Mouse (Mus musculus): Measurements from ENCODE around the gene Olfr1312.
"Not testable (repeated sequence)": the region's sequence is repeated elsewhere in the genome, so short reads cannot be mapped to it uniquely, and the experiment has no call there.

Olfr1312 gene

DNA sequence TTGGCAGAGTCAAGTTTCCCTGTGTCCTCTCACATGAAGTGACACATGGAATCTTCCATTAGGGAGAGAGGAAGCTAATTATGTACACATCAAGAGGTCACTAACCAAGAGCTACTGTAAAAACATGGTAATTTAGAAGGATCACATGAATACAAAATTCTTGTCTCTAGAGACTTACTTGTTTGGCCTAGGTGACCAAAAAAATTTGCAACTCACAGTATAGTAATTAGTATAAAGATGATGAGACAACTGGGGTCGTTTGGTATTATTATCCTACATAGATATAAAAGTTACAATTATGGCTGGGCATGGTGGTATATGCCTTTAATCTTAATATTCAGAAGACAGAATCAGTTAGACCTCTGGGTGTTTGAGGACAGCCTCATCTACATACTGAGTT, at the start of gene Olfr1312:
Olfr1312 (minus strand) TSS at position 101 of the 400 bp plus-strand sequence.
- DNase-seq (ENCODE audit: inconsistent age in 2 of 2, low spot score in 1 of 2) = no peak

DNA sequence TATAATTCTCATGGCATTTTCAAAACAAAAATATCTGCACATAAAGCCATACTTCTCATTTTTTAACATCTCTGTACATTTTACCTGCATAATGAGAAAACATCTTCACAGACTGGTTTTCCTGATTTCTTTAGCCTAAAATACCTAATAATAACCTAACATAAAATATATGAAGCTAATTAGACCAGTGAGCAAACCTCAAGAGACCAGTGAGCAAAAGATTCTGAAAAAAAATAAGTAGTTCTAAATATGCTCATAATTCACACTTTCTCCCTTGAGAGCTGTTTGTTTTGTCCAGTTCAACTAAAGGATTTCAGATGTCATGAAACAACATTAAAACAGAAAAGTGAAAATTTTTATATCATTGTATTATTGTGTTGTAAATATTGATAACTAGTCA, 46.6 kb upstream of the Olfr1312 start, which contains the start of gene Olfr1314:
Olfr1314 (minus strand) TSS at position 101 of the 400 bp plus-strand sequence.
- DNase-seq (ENCODE audit: inconsistent age in 2 of 2, low spot score in 1 of 2) = no peak

DNA sequence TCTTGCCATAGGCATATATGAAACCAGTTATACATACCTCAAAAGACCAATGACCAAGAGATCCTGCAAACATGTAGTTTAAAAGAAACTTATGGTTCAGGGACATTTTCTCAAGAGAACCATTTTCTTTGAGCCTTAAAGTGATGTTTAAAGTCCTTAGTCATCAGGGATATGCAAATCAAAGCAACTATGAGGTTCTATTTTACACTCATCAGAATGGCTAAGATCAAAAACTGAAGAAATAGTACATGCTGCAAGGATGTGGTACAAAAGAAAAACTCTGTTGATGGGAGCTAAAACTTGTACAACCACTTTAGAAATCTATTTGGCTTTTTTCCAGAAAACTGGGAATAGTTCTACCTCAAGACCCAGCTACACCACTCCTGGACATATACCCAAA, 27.7 kb upstream of the Olfr1312 start, which contains the start of gene Olfr1313:
Olfr1313 (minus strand) TSS at position 101 of the 400 bp plus-strand sequence.
- no peak for DNase-seq (ENCODE audit: inconsistent age in 2 of 2, low spot score in 1 of 2)

DNA sequence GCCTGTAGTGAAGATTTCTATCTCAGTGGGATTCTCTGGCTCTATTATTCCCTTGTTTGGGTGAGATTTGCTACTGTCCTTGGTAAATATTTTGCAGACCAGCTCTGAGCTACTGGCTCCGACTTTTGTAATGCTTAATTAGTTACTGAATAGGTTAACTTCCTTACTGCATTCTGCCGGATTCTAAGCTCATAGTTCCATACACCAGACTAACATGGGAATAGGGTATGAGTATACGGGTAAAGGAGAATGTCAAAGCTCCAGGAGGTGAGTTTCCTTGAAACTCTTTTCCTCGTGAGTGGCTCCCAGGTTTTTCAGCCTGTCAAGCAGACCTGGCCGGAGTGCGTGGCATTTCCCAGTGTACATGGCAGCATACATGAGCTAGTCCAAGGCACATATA, 23.1 kb downstream of the Olfr1312 start:
- DNase-seq (ENCODE audit: inconsistent age in 2 of 2, low spot score in 1 of 2) = not testable (repeated sequence)

DNA sequence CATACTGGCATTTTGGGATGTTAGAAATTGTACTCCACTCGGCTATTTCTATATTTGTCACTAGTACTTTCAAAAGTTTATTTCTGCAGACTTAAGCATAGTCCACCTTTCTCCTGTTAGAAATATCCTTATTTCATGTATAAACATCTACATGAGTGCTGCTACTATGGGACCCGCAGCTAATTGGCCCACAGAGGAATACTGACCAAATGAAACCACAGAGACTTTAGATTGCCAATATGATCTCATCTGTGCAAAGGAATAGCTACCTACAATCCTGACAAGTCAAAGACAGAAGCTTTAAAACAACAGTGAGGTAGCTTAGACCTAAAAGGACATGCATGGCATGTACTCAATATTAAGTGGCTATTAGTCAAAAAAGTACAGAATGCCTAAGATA, 25.7 kb downstream of the Olfr1312 start, which contains the start of gene Olfr1311:
Olfr1311 (minus strand) TSS at position 101 of the 400 bp plus-strand sequence.
- no peak for DNase-seq (ENCODE audit: inconsistent age in 2 of 2, low spot score in 1 of 2)

DNA sequence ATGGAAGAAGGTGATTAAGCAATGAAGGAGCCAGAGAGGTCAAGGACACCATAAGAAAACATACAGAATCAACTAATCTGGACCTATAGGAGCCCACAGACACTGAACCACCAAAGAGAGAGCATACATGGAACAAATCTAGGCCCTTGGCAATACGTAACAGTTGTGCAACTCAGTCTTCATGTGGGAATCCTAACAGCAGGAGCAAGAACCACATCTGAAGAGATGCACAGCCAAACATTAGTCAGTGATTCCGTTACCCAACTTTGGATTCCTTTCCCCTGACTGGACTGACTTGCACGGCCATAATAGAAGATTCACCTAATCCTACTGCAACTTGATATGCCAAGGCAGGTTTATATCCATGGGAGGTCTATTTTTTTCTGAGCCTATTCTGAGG, 35.1 kb downstream of the Olfr1312 start:
- no peak for DNase-seq (ENCODE audit: inconsistent age in 2 of 2, low spot score in 1 of 2)

DNA sequence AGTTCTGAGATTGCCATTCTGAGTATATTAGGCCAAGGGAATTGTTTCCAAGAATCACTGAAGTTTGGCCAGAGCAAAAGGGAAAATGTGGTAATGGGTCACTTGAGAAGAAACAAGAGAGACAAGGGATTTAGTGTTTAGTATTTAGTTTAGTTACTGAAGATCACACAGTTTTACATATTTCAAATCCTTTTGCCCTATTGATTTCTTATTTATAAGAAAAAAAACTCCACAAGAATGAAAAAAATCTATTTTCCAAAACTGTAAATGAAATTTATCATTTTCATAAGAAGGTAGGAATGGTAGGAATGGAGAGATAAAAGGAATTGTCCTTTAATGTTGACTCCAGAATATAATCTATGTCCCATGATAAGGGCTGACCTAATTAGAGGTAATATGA, 37.4 kb downstream of the Olfr1312 start, which contains the start of gene Olfr1310:
Olfr1310 (minus strand) TSS at position 101 of the 400 bp plus-strand sequence.
- no peak for DNase-seq (ENCODE audit: inconsistent age in 2 of 2, low spot score in 1 of 2)

DNA sequence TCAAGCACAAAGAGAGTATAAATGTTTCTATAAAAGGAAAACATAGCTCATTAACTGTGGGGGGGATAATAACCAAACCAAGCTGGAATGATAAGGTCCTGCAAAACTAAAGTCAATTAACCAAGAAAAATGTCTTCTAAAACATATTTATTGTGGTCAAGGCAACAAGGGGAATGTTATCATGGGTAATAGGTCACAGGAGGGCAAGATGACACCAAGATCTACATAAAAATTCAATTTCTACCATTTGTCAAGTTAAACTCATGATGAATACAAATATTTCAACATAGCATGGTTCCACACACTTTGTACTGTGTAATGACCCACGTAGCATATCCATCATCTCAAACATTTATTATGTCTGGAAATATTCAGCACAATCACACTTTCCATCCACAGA, 59.9 kb downstream of the Olfr1312 start, which contains the start of gene Olfr1309:
Olfr1309 (minus strand) TSS at position 101 of the 400 bp plus-strand sequence.
- DNase-seq (ENCODE audit: inconsistent age in 2 of 2, low spot score in 1 of 2) = no peak
